Mouse (Mus musculus): ENCODE data around the gene Scgb1b10. TPM values are rescaled to one million over a fixed set of nuclear protein-coding genes. Genes with fewer than 3 reads are reported as not detected.
"Not testable (repeated sequence)": the region's sequence is repeated elsewhere in the genome, so short reads cannot be mapped to it uniquely, and the experiment has no call there.

Scgb1b10 gene
- polyA plus RNA-seq (2016; fragmentation: Nextera tagmentation; extraction: Ambion mirVana), result not detected in 2 replicates

DNA sequence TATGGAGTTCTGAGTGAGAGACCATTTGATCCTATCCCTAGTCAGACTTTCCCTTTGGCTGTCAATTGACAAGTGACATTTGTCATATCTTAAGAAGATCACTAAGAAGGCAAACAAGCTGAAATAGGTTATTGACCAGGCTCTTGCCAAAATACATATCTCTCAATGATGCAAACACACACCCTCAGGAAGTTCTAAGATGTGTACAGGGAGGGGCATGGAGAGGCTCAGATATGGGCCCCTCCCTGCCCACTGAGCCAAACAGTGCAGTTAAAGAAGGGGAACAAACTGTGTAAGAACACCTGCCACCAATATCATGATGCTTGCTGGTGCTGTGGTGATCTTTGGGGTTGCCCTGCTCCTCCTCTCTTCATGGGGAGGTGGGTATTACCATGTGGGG is at the start of gene Scgb1b10:
Gene Scgb1b10, plus strand, starts transcription at position 301 of the 400 bp plus-strand sequence.
- ATAC-seq (ENCODE audit: insufficient number of reproducible peaks, low FRiP score); H3K36me3 ChIP-seq; H3K27me3 ChIP-seq (replicated peaks); H3K4me3 ChIP-seq; H3K4me2 ChIP-seq; H3K27ac ChIP-seq (ENCODE audit: poor library complexity, severe bottlenecking); H3K9ac ChIP-seq; H3K4me1 ChIP-seq (replicated peaks); H3K9me3 ChIP-seq (replicated peaks): not testable (repeated sequence)

Other genes starting within 250 kb of the Scgb1b10 start
- gene Scgb2b11, start 110.3 kb downstream of the Scgb1b10 start, polyA plus RNA-seq (2016; fragmentation: Nextera tagmentation; extraction: Ambion mirVana), result not detected in 2 replicates
- gene Scgb1b11, start 122.0 kb downstream of the Scgb1b10 start, polyA plus RNA-seq (2016; fragmentation: Nextera tagmentation; extraction: Ambion mirVana), result not detected in 2 replicates
- gene Scgb2b12, start 226.4 kb downstream of the Scgb1b10 start, polyA plus RNA-seq (2016; fragmentation: Nextera tagmentation; extraction: Ambion mirVana), result not detected in 2 replicates
- gene Scgb1b12, start 233.3 kb downstream of the Scgb1b10 start, polyA plus RNA-seq (2016; fragmentation: Nextera tagmentation; extraction: Ambion mirVana), result not detected in 2 replicates